Mouse (Mus musculus) C2C12 (cell line): ENCODE data around the gene Bola1.

ENCODE experiments used
- CTCF ChIP-seq: IDR thresholded peaks from one replicate; pipeline ENCODE4 v1.5.1; 2011; ENCODE audit not compliant: control insufficient read depth, insufficient read depth, insufficient read length
- FOSL1 ChIP-seq: IDR thresholded peaks from one replicate; pipeline ENCODE4 v1.8.0; 2011; ENCODE audit warnings: mild to moderate bottlenecking, low read length; ENCODE audit not compliant: poor library complexity, insufficient read depth, severe bottlenecking
- MAX ChIP-seq: IDR thresholded peaks from one replicate; pipeline ENCODE4 v1.6.1; 2011; ENCODE audit warnings: mild to moderate bottlenecking, control low read depth
- USF1 ChIP-seq: IDR thresholded peaks from one replicate; pipeline ENCODE4 v1.6.1; 2011; ENCODE audit warnings: low read depth, mild to moderate bottlenecking, control low read depth, moderate library complexity

GRCm38 (mm10) chr3:96254683-96255355 lies 35.3 kb upstream of the Bola1 start:
- TF ChIP-seq CTCF (no peak), MAX (no peak), FOSL1 (no peak), USF1 (no peak)
